Mouse (Mus musculus) megakaryocyte, embryonic 14.5 days (primary cell): Measurements from ENCODE around the gene Cd151.

Experiments used
- FLI1 ChIP-seq: IDR thresholded peaks from 2 replicates; pipeline ENCODE4 v1.6.1; 2012; ENCODE audit warnings: low read length, inconsistent platforms, mixed read lengths
- GATA1 ChIP-seq: IDR thresholded peaks from 3 replicates; pipeline ENCODE4 v1.6.1; 2012; ENCODE audit warnings: mixed read lengths, low read length, inconsistent platforms, borderline replicate concordance

GRCm38 (mm10) chr7:141428701-141429100 is 38.5 kb upstream of the Cd151 start:
- no peak for TF ChIP-seq GATA1
- no peak for TF ChIP-seq FLI1
